Mouse (Mus musculus) midbrain, embryonic 16.5 days (tissue): Measurements from ENCODE around the gene Zscan2. TPM values are rescaled to one million over a fixed set of nuclear protein-coding genes. Genes with fewer than 3 reads are reported as not detected.

ENCODE experiments used
- ATAC-seq: fragments of 200-750 bp; cut with Nextera tagmentation; 2 replicates; pipeline ENCODE4 v1.8.0; 2017; ENCODE audit warnings: moderate TSS enrichment
- H3K27ac ChIP-seq: fragments of 300-500 bp; sonication (generic); 2 replicates; pipeline ENCODE4 v1.5.1; 2014; ENCODE audit warnings: mild to moderate bottlenecking, low read length, mixed read lengths
- H3K27me3 ChIP-seq: fragments of 300-500 bp; sonication (generic); 2 replicates; pipeline ENCODE4 v1.6.1; 2014; ENCODE audit warnings: low read depth, low read length, mixed read lengths; ENCODE audit not compliant: control insufficient read depth, insufficient read depth
- H3K36me3 ChIP-seq: fragments of 300-500 bp; sonication (generic); 2 replicates; pipeline ENCODE4 v1.6.1; 2014; ENCODE audit warnings: mild to moderate bottlenecking, low read length, moderate library complexity, mixed read lengths; ENCODE audit not compliant: control insufficient read depth, insufficient read depth
- H3K4me1 ChIP-seq: fragments of 300-500 bp; sonication (generic); 2 replicates; pipeline ENCODE4 v1.6.1; 2014; ENCODE audit warnings: mild to moderate bottlenecking, low read length, mixed read lengths; ENCODE audit not compliant: control insufficient read depth, insufficient read depth
- H3K4me2 ChIP-seq: fragments of 300-500 bp; sonication (generic); 2 replicates; pipeline ENCODE4 v1.6.1; 2014; ENCODE audit warnings: mild to moderate bottlenecking, low read length, mixed read lengths
- H3K4me3 ChIP-seq: fragments of 300-500 bp; sonication (generic); 2 replicates; pipeline ENCODE4 v1.5.1; 2014; ENCODE audit warnings: low read depth, mild to moderate bottlenecking, low read length, moderate library complexity, mixed read lengths
- H3K9ac ChIP-seq: fragments of 300-500 bp; sonication (generic); 2 replicates; pipeline ENCODE4 v1.6.1; 2014; ENCODE audit warnings: low read depth, low read length, mixed read lengths
- H3K9me3 ChIP-seq: fragments of 300-500 bp; sonication (generic); replicated peaks from 2 replicates; pipeline ENCODE4 v1.6.1; 2014; ENCODE audit warnings: mild to moderate bottlenecking, low read length, mixed read lengths; ENCODE audit not compliant: control insufficient read depth, poor library complexity, severe bottlenecking
- WGBS: fragments of 180-500 bp; shearing (Covaris S2); extraction: QIAGEN DNeasy Blood & Tissue Kit; methylation state at CpG from one replicate; pipeline ENCODE4 v1.1.7; 2014; 5-methylcytosine and 5-hydroxymethylcytosine counted together
- polyA plus RNA-seq: library from polyadenylated mRNA; unstranded; fragments of >200 nt; fragmentation: Nextera tagmentation; extraction: Ambion mirVana; gene quantifications from 2 replicates; pipeline ENCODE4 v1.2.1, GENCODE M21; 2015

The Zscan2 gene
- polyA plus RNA-seq, 1 experiment from 2014 or later = 4.0 TPM

GRCm38 (mm10) chr7:80897721-80898120, 37.0 kb downstream of the Zscan2 start:
- no peak overlapping the region for H3K4me3 ChIP-seq
- peaks cover 20% of the 10 kb centered on the region for H3K36me3 ChIP-seq
- H3K9ac ChIP-seq = no peak overlapping the region
- no peak overlapping the region for H3K27ac ChIP-seq
- ATAC-seq = no peak
- H3K4me1 ChIP-seq = peaks cover 16% of the 10 kb centered on the region
- H3K27me3 ChIP-seq = no peaks in the 10 kb centered on the region
- 91% methylated on average over 4 of the region's 4 CpGs for WGBS
- H3K4me2 ChIP-seq = no peak overlapping the region
- no peaks in the 10 kb centered on the region for H3K9me3 ChIP-seq

- WGBS = under 1% methylated on average over 36 of the region's 36 CpGs
- H3K36me3 ChIP-seq = peaks cover 7% of the 10 kb centered on the region
- peak within 1 kb of the TSS; percentile 75 for H3K4me3 ChIP-seq
- H3K9ac ChIP-seq = peak within 1 kb of the TSS; percentile 77
- H3K27ac ChIP-seq = peak within 1 kb of the TSS; percentile 83
- no peaks in the 10 kb centered on the region for H3K27me3 ChIP-seq
- peak within 1 kb of the TSS; percentile 70 for H3K4me2 ChIP-seq
- peaks cover 25% of the 10 kb centered on the region for H3K4me1 ChIP-seq
- ATAC-seq = peak; percentile 96
- H3K9me3 ChIP-seq = no peaks in the 10 kb centered on the region
Measured at GRCm38 (mm10) chr7:80900944-80901501, 40.3 kb downstream of the Zscan2 start, which contains the start of gene Wdr73. Gene Wdr73 (minus strand): TSS chr7:80901269.

- Histone ChIP-seq H3K9ac (peak overlapping the region; percentile 77), H3K4me2 (peak overlapping the region; percentile 70), H3K9me3 (no peaks in the 10 kb centered on the region), H3K36me3 (peaks cover 8% of the 10 kb centered on the region), H3K4me3 (peak overlapping the region; percentile 75), H3K27ac (peak overlapping the region; percentile 83), H3K27me3 (no peaks in the 10 kb centered on the region), H3K4me1 (peaks cover 25% of the 10 kb centered on the region)
- peak; percentile 46; the same call in 1 of the 2 replicates for ATAC-seq
- 25% methylated on average over 15 of the region's 15 CpGs for WGBS
Measured at GRCm38 (mm10) chr7:80901541-80902274, 41.0 kb downstream of the Zscan2 start.

- Histone ChIP-seq H3K9ac (no peak overlapping the region), H3K4me3 (no peak overlapping the region), H3K36me3 (0 out of 2 replicates have a peak, but pooled peaks cover 2% of the 10 kb centered on the region), H3K4me2 (no peak overlapping the region), H3K27me3 (no peaks in the 10 kb centered on the region), H3K9me3 (no peaks in the 10 kb centered on the region), H3K27ac (no peak overlapping the region), H3K4me1 (peaks cover 25% of the 10 kb centered on the region)
- 87% methylated on average over 11 of the region's 11 CpGs for WGBS
- ATAC-seq = no peak
Measured at GRCm38 (mm10) chr7:80903625-80904422, 43.1 kb downstream of the Zscan2 start.

- Histone ChIP-seq H3K36me3 (peaks cover 5% of the 10 kb centered on the region; the same call in 1 of the 2 replicates), H3K4me3 (peak within 1 kb of the TSS; percentile 34), H3K9ac (peak within 1 kb of the TSS; percentile 57), H3K4me2 (peak within 1 kb of the TSS; percentile 75), H3K27ac (no peak within 1 kb of the TSS), H3K4me1 (peaks cover 19% of the 10 kb centered on the region), H3K9me3 (no peaks in the 10 kb centered on the region), H3K27me3 (no peaks in the 10 kb centered on the region)
- ATAC-seq = no peak
- 3% methylated on average over 19 of the region's 19 CpGs for WGBS
Measured at GRCm38 (mm10) chr7:80904921-80905515, 44.3 kb downstream of the Zscan2 start, which contains the start of gene Nmb. Gene Nmb (minus strand): TSS chr7:80905076.

- H3K36me3 ChIP-seq = peaks cover 17% of the 10 kb centered on the region
- no peaks in the 10 kb centered on the region for H3K9me3 ChIP-seq
- H3K4me3 ChIP-seq = no peak overlapping the region
- no peak overlapping the region for H3K4me2 ChIP-seq
- ATAC-seq = no peak
- H3K4me1 ChIP-seq = no peaks in the 10 kb centered on the region
- no peaks in the 10 kb centered on the region for H3K27me3 ChIP-seq
- H3K9ac ChIP-seq = no peak overlapping the region
- no peak overlapping the region for H3K27ac ChIP-seq
- 83% methylated on average over 7 of the region's 7 CpGs for whole genome bisulfite sequencing
Measured at GRCm38 (mm10) chr7:80911053-80911452, 50.3 kb downstream of the Zscan2 start.

GRCm38 (mm10) chr7:80912496-80912895, 51.8 kb downstream of the Zscan2 start:
- ATAC-seq = no peak
- no peaks in the 10 kb centered on the region for H3K9me3 ChIP-seq
- no peak overlapping the region for H3K9ac ChIP-seq
- H3K36me3 ChIP-seq = peaks cover 21% of the 10 kb centered on the region
- H3K27me3 ChIP-seq = no peaks in the 10 kb centered on the region
- no peak overlapping the region for H3K4me3 ChIP-seq
- WGBS = 91% methylated on average over 8 of the region's 8 CpGs
- H3K4me1 ChIP-seq = no peaks in the 10 kb centered on the region
- H3K4me2 ChIP-seq = no peak overlapping the region
- no peak overlapping the region for H3K27ac ChIP-seq

- no peak for ATAC-seq
- WGBS = 92% methylated on average over 4 of the region's 4 CpGs
- Histone ChIP-seq H3K9me3 (no peaks in the 10 kb centered on the region), H3K27me3 (no peaks in the 10 kb centered on the region), H3K4me1 (no peaks in the 10 kb centered on the region), H3K4me2 (no peak overlapping the region), H3K4me3 (no peak overlapping the region), H3K27ac (no peak overlapping the region), H3K36me3 (peaks cover 13% of the 10 kb centered on the region; the same call in 1 of the 2 replicates), H3K9ac (no peak overlapping the region)
Measured at GRCm38 (mm10) chr7:80917916-80918465, 57.3 kb downstream of the Zscan2 start.
